Mouse (Mus musculus): ENCODE data around the gene Nipal3. TPM values are rescaled to one million over a fixed set of nuclear protein-coding genes. Genes with fewer than 3 reads are reported as not detected.

The Nipal3 gene
- polyA plus RNA-seq, 1 experiment from 2014 or later: 5.9 TPM

- peak within 1 kb of the TSS; percentile 71 for H3K4me3 ChIP-seq (replicated peaks; ENCODE audit: low read length)
- H3K4me1 ChIP-seq (replicated peaks; ENCODE audit: control insufficient read depth, insufficient read depth, low read length): peaks cover 13% of the 10 kb centered on the region
- peak within 1 kb of the TSS; percentile 81 for H3K9ac ChIP-seq (replicated peaks; ENCODE audit: low read depth, low read length)
- peak; percentile 90 for ATAC-seq
- no peaks in the 10 kb centered on the region for H3K9me3 ChIP-seq (ENCODE audit: control insufficient read depth, low read length)
- WGBS: under 1% methylated on average over 73 of the region's 79 CpGs
- no peaks in the 10 kb centered on the region for H3K36me3 ChIP-seq (ENCODE audit: control insufficient read depth, insufficient read depth)
- H3K4me2 ChIP-seq (ENCODE audit: low read length): peak within 1 kb of the TSS; percentile 86
- H3K27me3 ChIP-seq (replicated peaks; ENCODE audit: control insufficient read depth, insufficient read depth, low read length): no peaks in the 10 kb centered on the region
- H3K27ac ChIP-seq (ENCODE audit: low read length): peak within 1 kb of the TSS; percentile 32; the same call in 1 of the 2 replicates
Observed at GRCm38 (mm10) chr4:135433443-135434394, 61.1 kb downstream of the Nipal3 start, which contains the start of gene Rcan3. Rcan3 (minus strand) TSS chr4:135433853.

- ATAC-seq: no peak
Observed at GRCm38 (mm10) chr4:135433086-135433442, 61.8 kb downstream of the Nipal3 start.

GRCm38 (mm10) chr4:135429990-135430760 is 64.7 kb downstream of the Nipal3 start:
- Histone ChIP-seq H3K4me3 (replicated peaks; ENCODE audit: low read length) (no peak overlapping the region), H3K36me3 (ENCODE audit: control insufficient read depth, insufficient read depth) (no peaks in the 10 kb centered on the region), H3K4me2 (ENCODE audit: low read length) (no peak overlapping the region), H3K9ac (replicated peaks; ENCODE audit: low read depth, low read length) (no peak overlapping the region), H3K27me3 (replicated peaks; ENCODE audit: control insufficient read depth, insufficient read depth, low read length) (no peaks in the 10 kb centered on the region), H3K4me1 (replicated peaks; ENCODE audit: control insufficient read depth, insufficient read depth, low read length) (peaks cover 14% of the 10 kb centered on the region), H3K9me3 (ENCODE audit: control insufficient read depth, low read length) (no peaks in the 10 kb centered on the region), H3K27ac (ENCODE audit: low read length) (no peak overlapping the region)
- WGBS: 87% methylated on average over 8 of the region's 8 CpGs
- ATAC-seq: no peak

More at GRCm38 (mm10) chr4:135433086-135433442, 61.8 kb downstream of the Nipal3 start:
- Histone ChIP-seq H3K9me3 (ENCODE audit: control insufficient read depth, low read length) (no peaks in the 10 kb centered on the region), H3K27ac (ENCODE audit: low read length) (no peak overlapping the region), H3K9ac (replicated peaks; ENCODE audit: low read depth, low read length) (peak overlapping the region; percentile 81), H3K36me3 (ENCODE audit: control insufficient read depth, insufficient read depth) (no peaks in the 10 kb centered on the region), H3K4me3 (replicated peaks; ENCODE audit: low read length) (peak overlapping the region; percentile 71), H3K27me3 (replicated peaks; ENCODE audit: control insufficient read depth, insufficient read depth, low read length) (no peaks in the 10 kb centered on the region), H3K4me2 (ENCODE audit: low read length) (peak overlapping the region; percentile 86), H3K4me1 (replicated peaks; ENCODE audit: control insufficient read depth, insufficient read depth, low read length) (peaks cover 13% of the 10 kb centered on the region)
- WGBS: 7% methylated on average over 10 of the region's 10 CpGs

- ATAC-seq: no peak
- H3K36me3 ChIP-seq (ENCODE audit: control insufficient read depth, insufficient read depth): no peaks in the 10 kb centered on the region
- peaks cover 15% of the 10 kb centered on the region for H3K4me1 ChIP-seq (replicated peaks; ENCODE audit: control insufficient read depth, insufficient read depth, low read length)
- no peak overlapping the region for H3K27ac ChIP-seq (ENCODE audit: low read length)
- no peaks in the 10 kb centered on the region for H3K27me3 ChIP-seq (replicated peaks; ENCODE audit: control insufficient read depth, insufficient read depth, low read length)
- no peaks in the 10 kb centered on the region for H3K9me3 ChIP-seq (ENCODE audit: control insufficient read depth, low read length)
- no peak overlapping the region for H3K4me3 ChIP-seq (replicated peaks; ENCODE audit: low read length)
- no peak overlapping the region for H3K9ac ChIP-seq (replicated peaks; ENCODE audit: low read depth, low read length)
- no peak overlapping the region for H3K4me2 ChIP-seq (ENCODE audit: low read length)
- WGBS: 92% methylated on average over 4 of the region's 4 CpGs
Observed at GRCm38 (mm10) chr4:135429383-135429782, 65.5 kb downstream of the Nipal3 start.

GRCm38 (mm10) chr4:135426587-135426986 is 68.3 kb downstream of the Nipal3 start:
- WGBS: 87% methylated on average over 7 of the region's 7 CpGs
- Histone ChIP-seq H3K9me3 (ENCODE audit: control insufficient read depth, low read length) (no peaks in the 10 kb centered on the region), H3K36me3 (ENCODE audit: control insufficient read depth, insufficient read depth) (no peaks in the 10 kb centered on the region), H3K27me3 (replicated peaks; ENCODE audit: control insufficient read depth, insufficient read depth, low read length) (no peaks in the 10 kb centered on the region), H3K9ac (replicated peaks; ENCODE audit: low read depth, low read length) (no peak overlapping the region), H3K27ac (ENCODE audit: low read length) (no peak overlapping the region), H3K4me1 (replicated peaks; ENCODE audit: control insufficient read depth, insufficient read depth, low read length) (peaks cover 5% of the 10 kb centered on the region; the same call in 1 of the 2 replicates), H3K4me2 (ENCODE audit: low read length) (no peak overlapping the region), H3K4me3 (replicated peaks; ENCODE audit: low read length) (no peak overlapping the region)
- no peak for ATAC-seq

GRCm38 (mm10) chr4:135425625-135426024 is 69.2 kb downstream of the Nipal3 start:
- Histone ChIP-seq H3K27ac (ENCODE audit: low read length) (no peak overlapping the region), H3K4me3 (replicated peaks; ENCODE audit: low read length) (no peak overlapping the region), H3K4me1 (replicated peaks; ENCODE audit: control insufficient read depth, insufficient read depth, low read length) (peaks cover 5% of the 10 kb centered on the region; the same call in 1 of the 2 replicates), H3K9me3 (ENCODE audit: control insufficient read depth, low read length) (no peaks in the 10 kb centered on the region), H3K4me2 (ENCODE audit: low read length) (no peak overlapping the region), H3K27me3 (replicated peaks; ENCODE audit: control insufficient read depth, insufficient read depth, low read length) (no peaks in the 10 kb centered on the region), H3K36me3 (ENCODE audit: control insufficient read depth, insufficient read depth) (no peaks in the 10 kb centered on the region), H3K9ac (replicated peaks; ENCODE audit: low read depth, low read length) (no peak overlapping the region)
- ATAC-seq: peak; percentile 63
- WGBS: 61% methylated on average over 9 of the region's 9 CpGs

- Histone ChIP-seq H3K27me3 (replicated peaks; ENCODE audit: control insufficient read depth, insufficient read depth, low read length) (no peaks in the 10 kb centered on the region), H3K9ac (replicated peaks; ENCODE audit: low read depth, low read length) (no peak overlapping the region), H3K4me3 (replicated peaks; ENCODE audit: low read length) (no peak overlapping the region), H3K27ac (ENCODE audit: low read length) (no peak overlapping the region), H3K4me2 (ENCODE audit: low read length) (no peak overlapping the region), H3K4me1 (replicated peaks; ENCODE audit: control insufficient read depth, insufficient read depth, low read length) (peaks cover 5% of the 10 kb centered on the region; the same call in 1 of the 2 replicates), H3K9me3 (ENCODE audit: control insufficient read depth, low read length) (no peaks in the 10 kb centered on the region), H3K36me3 (ENCODE audit: control insufficient read depth, insufficient read depth) (no peaks in the 10 kb centered on the region; the same call in 1 of the 2 replicates)
- ATAC-seq: no peak
- WGBS: 93% methylated on average over 13 of the region's 13 CpGs
Observed at GRCm38 (mm10) chr4:135420961-135421360, 73.9 kb downstream of the Nipal3 start.

GRCm38 (mm10) chr4:135420416-135420815 is 74.4 kb downstream of the Nipal3 start:
- no peak overlapping the region for H3K4me2 ChIP-seq (ENCODE audit: low read length)
- H3K27ac ChIP-seq (ENCODE audit: low read length): no peak overlapping the region
- H3K9me3 ChIP-seq (ENCODE audit: control insufficient read depth, low read length): no peaks in the 10 kb centered on the region
- WGBS: 81% methylated on average over 11 of the region's 11 CpGs
- no peaks in the 10 kb centered on the region; the same call in 1 of the 2 replicates for H3K36me3 ChIP-seq (ENCODE audit: control insufficient read depth, insufficient read depth)
- H3K4me1 ChIP-seq (replicated peaks; ENCODE audit: control insufficient read depth, insufficient read depth, low read length): peaks cover 5% of the 10 kb centered on the region; the same call in 1 of the 2 replicates
- H3K27me3 ChIP-seq (replicated peaks; ENCODE audit: control insufficient read depth, insufficient read depth, low read length): no peaks in the 10 kb centered on the region
- ATAC-seq: no peak
- no peak overlapping the region for H3K4me3 ChIP-seq (replicated peaks; ENCODE audit: low read length)
- no peak overlapping the region for H3K9ac ChIP-seq (replicated peaks; ENCODE audit: low read depth, low read length)

- ATAC-seq: no peak
- no peak overlapping the region for H3K27ac ChIP-seq (ENCODE audit: low read length)
- H3K27me3 ChIP-seq (replicated peaks; ENCODE audit: control insufficient read depth, insufficient read depth, low read length): no peaks in the 10 kb centered on the region
- H3K9ac ChIP-seq (replicated peaks; ENCODE audit: low read depth, low read length): no peak overlapping the region
- H3K36me3 ChIP-seq (ENCODE audit: control insufficient read depth, insufficient read depth): peaks cover 3% of the 10 kb centered on the region; the same call in 1 of the 2 replicates
- H3K4me1 ChIP-seq (replicated peaks; ENCODE audit: control insufficient read depth, insufficient read depth, low read length): peaks cover 2% of the 10 kb centered on the region; the same call in 1 of the 2 replicates
- 92% methylated on average over 21 of the region's 21 CpGs for WGBS
- no peaks in the 10 kb centered on the region for H3K9me3 ChIP-seq (ENCODE audit: control insufficient read depth, low read length)
- no peak overlapping the region for H3K4me3 ChIP-seq (replicated peaks; ENCODE audit: low read length)
- H3K4me2 ChIP-seq (ENCODE audit: low read length): no peak overlapping the region
Observed at GRCm38 (mm10) chr4:135419996-135420395, 74.8 kb downstream of the Nipal3 start.

Measured in forebrain, embryonic 16.5 days (tissue).